Mouse (Mus musculus) hindbrain, embryonic 15.5 days (tissue): ENCODE data around the gene Igsf21. TPM values are rescaled to one million over a fixed set of nuclear protein-coding genes. Genes with fewer than 3 reads are reported as not detected.

ENCODE experiments used
- ATAC-seq: fragments of 200-750 bp; cut with Nextera tagmentation; 2 replicates; pipeline ENCODE4 v1.8.0; 2017; ENCODE audit warnings: low read depth, moderate number of reproducible peaks, moderate TSS enrichment; ENCODE audit not compliant: low FRiP score
- H3K27ac ChIP-seq: fragments of 300-500 bp; sonication (generic); replicated peaks from 2 replicates; pipeline ENCODE4 v1.5.1; 2015; ENCODE audit warnings: mild to moderate bottlenecking, inconsistent platforms
- H3K27me3 ChIP-seq: fragments of 300-500 bp; sonication (generic); 2 replicates; pipeline ENCODE4 v1.6.1; 2015; ENCODE audit warnings: control low read depth, inconsistent platforms
- H3K36me3 ChIP-seq: fragments of 300-500 bp; sonication (generic); 2 replicates; pipeline ENCODE4 v1.6.1; 2015; ENCODE audit warnings: control low read depth, inconsistent platforms
- H3K4me1 ChIP-seq: fragments of 300-500 bp; sonication (generic); replicated peaks from 2 replicates; pipeline ENCODE4 v1.6.1; 2015; ENCODE audit warnings: control low read depth, inconsistent platforms
- H3K4me2 ChIP-seq: fragments of 300-500 bp; sonication (generic); 2 replicates; pipeline ENCODE4 v1.6.1; 2015; ENCODE audit warnings: moderate library complexity, mild to moderate bottlenecking, inconsistent platforms
- H3K4me3 ChIP-seq: fragments of 300-500 bp; sonication (generic); 2 replicates; pipeline ENCODE4 v1.5.1; 2015; ENCODE audit warnings: mild to moderate bottlenecking, inconsistent platforms
- H3K9ac ChIP-seq: fragments of 300-500 bp; sonication (generic); 2 replicates; pipeline ENCODE4 v1.6.1; 2015; ENCODE audit warnings: inconsistent platforms
- H3K9me3 ChIP-seq: fragments of 300-500 bp; sonication (generic); 2 replicates; pipeline ENCODE4 v1.6.1; 2016; ENCODE audit warnings: control low read depth, inconsistent platforms
- WGBS: fragments of 180-500 bp; shearing (Covaris S2); methylation state at CpG from one replicate; pipeline ENCODE4 v1.1.7; 2015; 5-methylcytosine and 5-hydroxymethylcytosine counted together
- polyA plus RNA-seq: library from polyadenylated mRNA; unstranded; fragments of >200 nt; fragmentation: Nextera tagmentation; extraction: Ambion mirVana; gene quantifications from 2 replicates; pipeline ENCODE4 v1.2.1, GENCODE M21; 2015

Igsf21 gene
- polyA plus RNA-seq, 1 experiment from 2014 or later: 102 TPM

DNA sequence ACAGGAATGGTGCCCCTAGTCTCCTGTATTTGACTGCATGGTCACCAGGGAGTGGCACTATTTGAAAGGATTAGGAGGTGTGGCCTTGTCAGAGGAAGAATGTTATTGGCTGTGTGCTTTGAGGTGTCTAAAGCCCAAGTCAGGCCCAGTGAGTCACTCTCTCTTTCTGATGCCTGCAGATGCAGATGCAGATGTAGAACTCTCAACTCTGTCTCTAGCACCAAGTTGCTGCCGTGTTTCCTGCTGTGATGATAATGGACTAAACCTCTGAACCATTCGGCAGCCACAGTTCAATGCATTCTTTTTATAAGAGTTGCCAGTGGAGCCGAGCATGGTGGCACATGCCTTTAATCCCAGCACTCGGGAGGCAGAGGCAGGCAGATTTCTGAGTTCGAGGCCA, 186.3 kb downstream of the Igsf21 start:
- Histone ChIP-seq H3K4me2 (no peak overlapping the region), H3K9ac (no peak overlapping the region), H3K9me3 (no peaks in the 10 kb centered on the region), H3K4me1 (no peaks in the 10 kb centered on the region), H3K27me3 (no peaks in the 10 kb centered on the region), H3K27ac (no peak overlapping the region), H3K4me3 (no peak overlapping the region), H3K36me3 (no peaks in the 10 kb centered on the region)
- 86% methylated on average over 5 of the region's 5 CpGs for WGBS
- ATAC-seq: no peak

DNA sequence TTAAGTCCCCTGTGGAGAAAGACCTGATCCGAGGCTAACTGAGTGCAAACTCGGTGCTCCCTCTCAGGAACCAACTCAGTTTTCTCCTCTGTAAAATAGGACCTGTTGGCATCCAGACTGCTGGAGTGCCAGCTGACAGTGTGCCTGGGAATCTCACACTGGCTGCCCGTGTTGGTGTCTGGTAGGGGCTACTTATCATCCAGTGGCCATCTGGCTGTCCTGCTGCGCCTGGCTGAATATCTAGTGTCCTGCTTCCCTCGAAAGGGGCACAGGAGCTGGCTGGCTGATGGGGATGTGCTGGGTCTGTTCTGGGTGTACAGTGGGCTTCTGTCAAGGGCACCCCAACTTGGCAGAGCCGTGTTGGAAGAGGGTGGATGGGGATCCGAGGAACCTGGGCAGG, 193.5 kb downstream of the Igsf21 start:
- no peak overlapping the region for H3K4me3 ChIP-seq
- H3K9me3 ChIP-seq: no peaks in the 10 kb centered on the region
- H3K9ac ChIP-seq: no peak overlapping the region
- no peak for ATAC-seq
- no peak overlapping the region for H3K27ac ChIP-seq
- H3K4me1 ChIP-seq: no peaks in the 10 kb centered on the region
- no peak overlapping the region for H3K4me2 ChIP-seq
- no peaks in the 10 kb centered on the region for H3K36me3 ChIP-seq
- 56% methylated on average over 7 of the region's 7 CpGs for WGBS
- H3K27me3 ChIP-seq: no peaks in the 10 kb centered on the region

DNA sequence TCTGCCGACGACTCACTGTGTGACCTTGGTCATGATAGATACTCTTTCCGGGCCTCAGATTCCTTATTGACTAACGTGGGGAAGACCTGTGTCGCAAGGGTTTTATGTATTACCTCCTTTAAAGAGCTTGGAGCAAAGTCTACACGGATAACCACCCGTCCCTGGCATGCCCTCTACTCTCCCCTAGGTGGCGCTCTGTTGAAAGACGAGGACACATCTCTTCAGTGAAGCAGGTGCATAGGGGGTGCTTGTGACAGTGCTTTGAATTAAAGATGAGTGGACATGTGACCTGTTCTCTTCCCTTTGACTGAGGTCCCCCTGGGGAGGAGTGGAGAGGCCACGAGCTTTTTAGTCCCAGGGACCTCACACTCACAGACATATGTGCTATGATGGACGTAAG, 194.0 kb downstream of the Igsf21 start:
- no peaks in the 10 kb centered on the region for H3K27me3 ChIP-seq

DNA sequence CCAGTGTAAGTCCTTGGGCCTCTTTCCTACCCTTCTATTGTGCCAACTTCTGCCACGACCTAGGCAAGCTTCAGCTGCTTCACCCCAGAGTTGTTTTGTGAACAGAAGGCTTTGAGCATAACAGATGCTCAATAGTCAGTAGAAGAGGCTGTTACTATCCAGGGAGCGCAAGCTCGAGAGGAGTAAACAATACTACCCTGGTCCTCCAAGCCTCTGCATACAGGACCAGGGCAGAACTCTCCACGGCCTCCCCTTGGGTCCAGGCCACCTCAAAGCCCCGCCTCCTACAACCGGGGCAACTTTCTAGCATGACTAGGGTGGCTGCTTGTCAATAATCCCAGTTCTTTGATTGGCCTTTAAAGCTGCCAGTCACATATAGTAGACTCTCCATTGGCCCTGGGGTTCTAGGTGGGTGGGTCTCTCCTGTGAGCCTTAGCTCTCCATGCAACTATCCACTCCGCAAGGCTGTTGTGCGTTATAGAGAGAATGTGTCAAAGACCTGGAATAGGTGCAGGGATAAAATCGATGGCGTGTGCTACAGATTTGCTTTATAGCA, 198.7 kb downstream of the Igsf21 start:
- Histone ChIP-seq H3K9me3 (no peaks in the 10 kb centered on the region), H3K4me2 (no peak overlapping the region), H3K4me3 (no peak overlapping the region), H3K36me3 (no peaks in the 10 kb centered on the region), H3K27me3 (no peaks in the 10 kb centered on the region), H3K27ac (no peak overlapping the region), H3K4me1 (peaks cover 10% of the 10 kb centered on the region; the same call in 1 of the 2 replicates), H3K9ac (no peak overlapping the region)
- ATAC-seq: no peak
- 66% methylated on average over 10 of the region's 10 CpGs for WGBS

More for the DNA sequence above, 194.0 kb downstream of the Igsf21 start:
- Histone ChIP-seq H3K4me1 (no peaks in the 10 kb centered on the region), H3K9ac (no peak overlapping the region), H3K27ac (no peak overlapping the region), H3K4me2 (no peak overlapping the region), H3K4me3 (no peak overlapping the region), H3K9me3 (no peaks in the 10 kb centered on the region), H3K36me3 (no peaks in the 10 kb centered on the region)
- 52% methylated on average over 11 of the region's 11 CpGs for WGBS
- 0 out of 2 replicates have a peak, but pooled peaks have one; percentile 57 for ATAC-seq

DNA sequence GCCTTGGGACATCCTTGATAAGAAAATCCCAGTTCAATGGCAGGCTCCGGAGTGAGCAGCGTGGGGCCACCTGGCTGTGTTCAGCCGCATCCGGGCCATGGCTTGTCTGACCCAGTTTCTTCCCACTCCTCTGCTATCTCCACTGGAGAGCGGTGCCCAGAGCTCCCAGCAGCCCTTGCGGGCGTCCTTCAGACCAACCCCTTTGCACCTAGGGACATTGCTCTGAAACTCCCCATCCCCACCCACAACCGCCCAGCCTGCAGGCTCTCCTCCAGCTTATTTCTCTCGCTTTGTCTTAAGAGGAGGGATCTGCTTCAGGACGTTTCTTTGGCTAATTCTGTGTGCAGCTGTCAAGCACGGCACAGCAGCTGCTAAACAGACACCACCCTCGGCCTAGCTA, 202.6 kb downstream of the Igsf21 start:
- 51% methylated on average over 12 of the region's 12 CpGs for whole genome bisulfite sequencing
- ATAC-seq: no peak
- H3K9me3 ChIP-seq: no peaks in the 10 kb centered on the region
- no peaks in the 10 kb centered on the region for H3K27me3 ChIP-seq
- H3K4me1 ChIP-seq: peaks cover 20% of the 10 kb centered on the region
- no peak overlapping the region for H3K9ac ChIP-seq
- no peak overlapping the region for H3K4me2 ChIP-seq
- no peaks in the 10 kb centered on the region for H3K36me3 ChIP-seq
- no peak overlapping the region for H3K4me3 ChIP-seq
- 0 out of 2 replicates have a peak overlapping the region, but pooled peaks have one; percentile 8 for H3K27ac ChIP-seq

DNA sequence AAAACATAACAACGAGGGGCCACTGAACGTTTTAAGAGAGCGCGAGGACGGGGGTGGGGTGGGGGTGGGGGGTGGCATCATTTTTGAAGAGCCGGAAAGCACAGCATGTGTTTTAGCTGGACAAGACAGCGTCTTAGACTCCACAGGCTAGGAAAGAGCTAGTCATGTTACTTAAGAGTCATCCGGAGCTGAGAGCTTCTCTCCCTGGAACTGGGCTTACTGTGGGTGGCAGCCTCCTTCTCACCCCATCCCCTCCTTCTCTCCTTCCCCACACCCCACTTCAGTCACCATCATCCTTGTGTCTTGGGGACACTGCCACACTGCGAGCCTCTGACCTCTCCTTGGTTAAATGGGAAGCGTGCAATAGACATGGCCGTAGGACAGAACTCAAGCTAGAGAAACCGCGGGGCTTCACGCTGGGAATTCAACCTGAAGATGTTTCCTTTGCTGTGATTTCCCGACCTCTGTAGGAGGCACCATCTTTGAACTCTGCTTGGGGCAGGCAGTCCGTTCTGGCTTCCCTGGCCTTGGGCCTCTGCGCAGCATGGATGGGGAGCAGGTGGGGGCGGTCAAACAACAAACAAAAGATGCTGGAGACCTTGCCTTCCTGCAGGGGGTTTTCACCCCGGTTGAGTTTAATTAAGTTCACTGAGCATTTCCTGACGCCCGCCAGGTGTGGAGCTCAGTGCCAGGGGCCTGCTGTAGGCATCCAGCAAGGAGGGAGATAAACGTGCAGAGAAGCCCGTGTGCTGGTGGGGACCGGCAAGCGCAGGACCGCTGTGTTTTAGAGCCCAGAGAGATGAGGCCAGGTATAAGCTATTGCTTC, 207.8 kb downstream of the Igsf21 start:
- 8% methylated on average over 26 of the region's 26 CpGs for WGBS
- no peak for ATAC-seq
- peak overlapping the region; percentile 33; the same call in 1 of the 2 replicates for H3K27ac ChIP-seq

DNA sequence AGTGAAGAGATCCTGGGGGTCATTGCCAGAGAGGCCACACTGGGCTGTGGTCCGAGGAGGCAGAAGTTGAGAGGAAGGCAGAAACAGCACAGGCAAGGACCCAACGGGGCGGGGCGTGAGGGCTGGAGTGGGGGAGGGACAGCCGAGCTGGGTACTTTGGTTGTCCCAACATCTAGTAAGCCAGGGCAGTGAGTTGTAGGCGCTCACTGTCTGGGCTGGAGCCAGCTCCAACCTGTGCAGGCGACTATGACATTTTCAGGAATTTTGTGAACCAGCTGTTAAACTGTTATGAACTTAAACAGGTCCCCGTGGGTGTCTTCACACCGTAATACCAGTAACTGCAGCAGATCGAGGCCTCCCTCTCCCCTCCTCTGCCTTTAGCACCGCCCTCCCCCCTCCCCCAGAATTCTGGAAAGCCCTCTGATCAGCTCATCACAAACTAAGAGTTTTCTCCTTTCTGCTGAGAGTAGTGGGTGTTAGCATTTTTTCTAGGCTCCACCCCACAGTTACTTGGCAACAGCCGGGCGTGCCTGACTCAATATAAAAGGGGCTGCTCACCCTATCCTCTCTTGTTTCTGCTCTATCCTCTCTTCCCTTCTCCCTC, 208.7 kb downstream of the Igsf21 start:
- H3K27ac ChIP-seq: no peak overlapping the region
- WGBS: 4% methylated on average over 13 of the region's 13 CpGs
- H3K9me3 ChIP-seq: no peaks in the 10 kb centered on the region
- ATAC-seq: peak; percentile 35; the same call in 1 of the 2 replicates
- H3K4me2 ChIP-seq: no peak overlapping the region
- no peaks in the 10 kb centered on the region for H3K36me3 ChIP-seq
- H3K27me3 ChIP-seq: peaks cover 5% of the 10 kb centered on the region; the same call in 1 of the 2 replicates
- H3K4me1 ChIP-seq: peaks cover 27% of the 10 kb centered on the region
- no peak overlapping the region for H3K4me3 ChIP-seq
- no peak overlapping the region for H3K9ac ChIP-seq

More for the DNA sequence above, 207.8 kb downstream of the Igsf21 start:
- Histone ChIP-seq H3K36me3 (no peaks in the 10 kb centered on the region), H3K4me2 (no peak overlapping the region; the same call in 1 of the 2 replicates), H3K27me3 (peaks cover 5% of the 10 kb centered on the region; the same call in 1 of the 2 replicates), H3K4me1 (peaks cover 30% of the 10 kb centered on the region), H3K9ac (no peak overlapping the region), H3K4me3 (no peak overlapping the region), H3K9me3 (no peaks in the 10 kb centered on the region)

DNA sequence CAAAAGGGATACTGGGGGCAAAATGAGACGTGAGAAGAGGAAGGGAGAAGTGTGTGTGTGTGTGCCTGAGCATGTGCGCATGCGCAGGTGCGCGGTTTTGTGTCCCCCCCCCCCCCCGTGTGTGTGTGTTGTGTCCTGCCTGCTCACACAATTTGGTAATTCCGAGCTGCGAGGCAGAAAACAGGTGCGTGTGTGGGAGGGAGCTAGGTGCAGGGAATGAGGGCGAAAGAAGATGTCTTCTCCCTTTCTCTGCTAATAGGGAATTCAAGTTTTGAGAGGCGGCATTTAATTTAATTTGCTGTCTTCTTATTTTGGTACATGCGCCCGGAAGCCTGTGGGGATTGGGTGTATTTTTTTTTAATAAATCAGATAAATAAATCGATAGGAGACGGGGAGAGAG, 211.4 kb downstream of the Igsf21 start:
- ATAC-seq: no peak
- Histone ChIP-seq H3K4me2 (no peak overlapping the region), H3K36me3 (no peaks in the 10 kb centered on the region), H3K4me1 (peaks cover 35% of the 10 kb centered on the region), H3K9ac (no peak overlapping the region), H3K9me3 (no peaks in the 10 kb centered on the region), H3K27ac (no peak overlapping the region), H3K4me3 (no peak overlapping the region), H3K27me3 (peaks cover 5% of the 10 kb centered on the region; the same call in 1 of the 2 replicates)
- WGBS: 73% methylated on average over 15 of the region's 15 CpGs

DNA sequence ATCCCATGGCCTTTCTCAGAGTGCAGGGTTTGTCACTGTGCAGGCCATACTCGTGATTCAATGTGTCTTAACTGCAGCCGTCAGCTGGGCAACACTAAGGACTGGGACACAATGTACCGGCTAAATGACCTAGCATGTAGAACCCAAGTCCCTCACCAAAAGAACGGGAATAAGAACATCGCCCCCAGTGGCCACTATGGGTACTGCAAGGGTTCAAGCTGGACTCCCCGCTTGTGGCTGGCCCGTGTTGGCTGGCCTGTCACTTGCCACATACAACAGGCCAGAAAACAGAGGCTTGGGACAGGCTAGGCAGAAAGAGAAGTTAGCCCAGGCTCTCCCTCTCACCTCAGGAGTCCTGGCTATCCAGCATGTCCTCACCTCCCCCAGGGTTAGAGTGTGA, 213.2 kb downstream of the Igsf21 start:
- H3K36me3 ChIP-seq: no peaks in the 10 kb centered on the region

DNA sequence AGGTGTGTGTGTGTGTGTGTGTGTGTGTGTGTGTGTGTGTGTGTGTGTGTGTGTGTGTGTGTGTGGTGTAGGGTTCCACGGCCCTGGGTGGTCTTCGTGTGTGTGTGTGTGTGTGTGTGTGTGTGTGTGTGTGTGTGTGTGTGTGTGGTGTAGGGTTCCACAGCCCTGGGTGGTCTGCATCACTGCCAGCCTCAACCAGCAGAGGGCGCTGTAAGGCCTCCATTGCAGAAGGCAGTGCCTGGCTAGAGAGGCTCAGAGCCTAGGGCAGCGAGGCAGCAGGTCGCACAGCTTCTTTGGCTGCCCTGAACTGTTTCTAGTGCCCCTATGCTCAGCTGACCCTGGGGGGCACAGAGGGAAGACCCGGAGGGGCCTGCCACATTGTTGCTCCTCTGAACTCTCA, 216.2 kb downstream of the Igsf21 start:
- Histone ChIP-seq H3K27ac (peak overlapping the region; percentile 66; the same call in 1 of the 2 replicates), H3K4me2 (no peak overlapping the region), H3K9ac (no peak overlapping the region), H3K4me3 (no peak overlapping the region), H3K4me1 (peaks cover 19% of the 10 kb centered on the region), H3K27me3 (no peaks in the 10 kb centered on the region; the same call in 1 of the 2 replicates), H3K9me3 (no peaks in the 10 kb centered on the region), H3K36me3 (no peaks in the 10 kb centered on the region)
- ATAC-seq: peak; percentile 46
- 27% methylated on average over 5 of the region's 6 CpGs for WGBS

More for the DNA sequence above, 213.2 kb downstream of the Igsf21 start:
- Histone ChIP-seq H3K9me3 (no peaks in the 10 kb centered on the region), H3K27ac (no peak overlapping the region), H3K4me1 (peaks cover 30% of the 10 kb centered on the region), H3K9ac (no peak overlapping the region), H3K4me3 (no peak overlapping the region), H3K27me3 (peaks cover 5% of the 10 kb centered on the region; the same call in 1 of the 2 replicates), H3K4me2 (no peak overlapping the region)
- ATAC-seq: no peak
- WGBS: 40% methylated on average over 7 of the region's 7 CpGs

DNA sequence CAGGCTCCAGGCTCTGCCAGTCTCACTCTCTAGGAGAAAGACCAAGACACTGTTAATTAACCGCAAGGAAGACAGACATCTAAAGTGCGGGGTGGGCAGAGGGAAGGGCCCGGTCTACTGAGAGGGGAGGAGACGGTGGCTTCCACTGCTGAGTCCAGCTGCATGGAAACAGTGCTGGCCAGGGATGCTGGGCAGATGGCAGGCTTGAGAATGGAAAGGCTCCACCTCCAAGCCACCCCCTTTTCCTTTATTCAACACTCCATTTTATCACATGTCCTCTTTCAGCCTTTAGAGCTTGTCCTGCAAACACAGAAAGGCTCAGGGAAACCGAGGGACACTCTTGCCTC, 216.6 kb downstream of the Igsf21 start:
- no peaks in the 10 kb centered on the region; the same call in 1 of the 2 replicates for H3K27me3 ChIP-seq
- H3K4me3 ChIP-seq: no peak overlapping the region
- ATAC-seq: peak; percentile 43; the same call in 1 of the 2 replicates
- no peaks in the 10 kb centered on the region for H3K9me3 ChIP-seq
- 22% methylated on average over 5 of the region's 5 CpGs for WGBS
- H3K36me3 ChIP-seq: no peaks in the 10 kb centered on the region
- H3K4me2 ChIP-seq: no peak overlapping the region
- peak overlapping the region; percentile 66 for H3K27ac ChIP-seq
- H3K4me1 ChIP-seq: peaks cover 19% of the 10 kb centered on the region
- H3K9ac ChIP-seq: 0 out of 2 replicates have a peak overlapping the region, but pooled peaks have one; percentile 20
